In genomic region chr19:11819800-11820199, GRCm38 (mm10) we compare ENCODE assay signal across 8 mouse cellular contexts. TPM values are rescaled to one million over a fixed set of nuclear protein-coding genes. Genes with fewer than 3 reads are reported as not detected.
A peak's percentile ranks its signal among the peaks of the same experiment; 100 is the strongest.
DNase-seq lines count a peak whose midpoint lies in the region; ATAC-seq and TF ChIP-seq lines count a peak whose summit lies in the region.

No protein-coding gene starts in this region.

- H3K9ac ChIP-seq in embryonic facial prominence, embryonic 12.5 days: no peak overlapping the region
- H3K9ac ChIP-seq in heart, embryonic 13.5 days: peak overlapping the region; percentile 88
- H3K9ac ChIP-seq in kidney, postnatal 0 days (ENCODE audit: low read depth, low read length): no peak overlapping the region
- no peak overlapping the region for H3K9ac ChIP-seq in liver, embryonic 15.5 days
- no peak overlapping the region for H3K9ac ChIP-seq in stomach, embryonic 15.5 days

- peak overlapping the region; percentile 64 for H3K4me3 ChIP-seq in embryonic facial prominence, embryonic 12.5 days
- H3K4me3 ChIP-seq in heart, embryonic 13.5 days: peak overlapping the region; percentile 78
- H3K4me3 ChIP-seq in kidney, postnatal 0 days (replicated peaks; ENCODE audit: low read depth, low read length): peak overlapping the region; percentile 85
- no peak overlapping the region for H3K4me3 ChIP-seq in liver, embryonic 15.5 days (replicated peaks)
- H3K4me3 ChIP-seq in stomach, embryonic 15.5 days (replicated peaks): peak overlapping the region; percentile 82

- no peak overlapping the region for H3K27ac ChIP-seq in embryonic facial prominence, embryonic 12.5 days
- no peak overlapping the region for H3K27ac ChIP-seq in heart, embryonic 13.5 days (replicated peaks)
- H3K27ac ChIP-seq in kidney, postnatal 0 days: no peak overlapping the region
- no peak overlapping the region for H3K27ac ChIP-seq in liver, embryonic 15.5 days (replicated peaks)
- H3K27ac ChIP-seq in stomach, embryonic 15.5 days: no peak overlapping the region

- no peaks in the 10 kb centered on the region for H3K9me3 ChIP-seq in embryonic facial prominence, embryonic 12.5 days
- H3K9me3 ChIP-seq in heart, embryonic 13.5 days: no peaks in the 10 kb centered on the region
- H3K9me3 ChIP-seq in kidney, postnatal 0 days (replicated peaks; ENCODE audit: low read length): no peaks in the 10 kb centered on the region
- H3K9me3 ChIP-seq in liver, embryonic 15.5 days (replicated peaks): no peaks in the 10 kb centered on the region
- H3K9me3 ChIP-seq in stomach, embryonic 15.5 days: no peaks in the 10 kb centered on the region

- under 1% methylated on average over 15 of the region's 15 CpGs for WGBS in embryonic facial prominence, embryonic 12.5 days
- WGBS in heart, embryonic 13.5 days: under 1% methylated on average over 15 of the region's 15 CpGs
- WGBS in kidney, postnatal 0 days: under 1% methylated on average over 15 of the region's 15 CpGs
- 3% methylated on average over 15 of the region's 15 CpGs for WGBS in liver, embryonic 15.5 days (ENCODE audit: insufficient replicate concordance)
- under 1% methylated on average over 15 of the region's 15 CpGs for WGBS in stomach, embryonic 15.5 days

- H3K4me1 ChIP-seq in embryonic facial prominence, embryonic 12.5 days: peaks cover 7% of the 10 kb centered on the region; the same call in 1 of the 2 replicates
- peaks cover 29% of the 10 kb centered on the region for H3K4me1 ChIP-seq in heart, embryonic 13.5 days
- no peaks in the 10 kb centered on the region for H3K4me1 ChIP-seq in kidney, postnatal 0 days (replicated peaks; ENCODE audit: insufficient read depth, low read length)
- H3K4me1 ChIP-seq in liver, embryonic 15.5 days (replicated peaks): peaks cover 16% of the 10 kb centered on the region
- peaks cover 9% of the 10 kb centered on the region; the same call in 1 of the 2 replicates for H3K4me1 ChIP-seq in stomach, embryonic 15.5 days

- peak; percentile 82 for TF ChIP-seq CTCF in kidney, postnatal 0 days (IDR thresholded peaks at IDR 0.05; ENCODE audit: low read depth)

- DNase-seq in frontal cortex, postnatal 14 days (ENCODE audit: low spot score in 2 of 2): peak; percentile 16 to 57
- peak; percentile 92 for DNase-seq in kidney, postnatal 0 days (ENCODE audit: low spot score)
- DNase-seq in neural tube, embryonic 10.5 days (ENCODE audit: extremely low spot score, low spot score): peak; percentile 88

- peaks cover 47% of the 10 kb centered on the region for H3K27me3 ChIP-seq in embryonic facial prominence, embryonic 12.5 days
- peaks cover 13% of the 10 kb centered on the region for H3K27me3 ChIP-seq in heart, embryonic 13.5 days (replicated peaks)
- no peaks in the 10 kb centered on the region for H3K27me3 ChIP-seq in kidney, postnatal 0 days (ENCODE audit: insufficient read depth, low read length)
- peaks cover 57% of the 10 kb centered on the region for H3K27me3 ChIP-seq in liver, embryonic 15.5 days
- no peaks in the 10 kb centered on the region for H3K27me3 ChIP-seq in stomach, embryonic 15.5 days (replicated peaks)

- ATAC-seq in frontal cortex, adult (ENCODE audit: low TSS enrichment): no peak; the same call in 1 of the 2 replicates
- ATAC-seq in embryonic facial prominence, embryonic 12.5 days (ENCODE audit: insufficient number of reproducible peaks, insufficient read depth, low FRiP score, low TSS enrichment): peak; percentile 76; the same call in 1 of the 2 replicates
- no peak for ATAC-seq in heart, embryonic 13.5 days (ENCODE audit: extremely low read depth, insufficient number of reproducible peaks, low FRiP score, low TSS enrichment)
- peak; percentile 57 for ATAC-seq in kidney, postnatal 0 days (replicated peaks; ENCODE audit: low FRiP score, low read depth)
- ATAC-seq in liver, embryonic 15.5 days (ENCODE audit: insufficient read depth): no peak
- peak; percentile 58 for ATAC-seq in stomach, embryonic 15.5 days (ENCODE audit: insufficient read depth, low FRiP score, low read depth)

- peak overlapping the region; percentile 88 for H3K4me2 ChIP-seq in embryonic facial prominence, embryonic 12.5 days (replicated peaks)
- peak overlapping the region; percentile 98 for H3K4me2 ChIP-seq in heart, embryonic 13.5 days
- peak overlapping the region; percentile 78 for H3K4me2 ChIP-seq in kidney, postnatal 0 days (ENCODE audit: low read length)
- peak overlapping the region; percentile 74 for H3K4me2 ChIP-seq in liver, embryonic 15.5 days
- H3K4me2 ChIP-seq in stomach, embryonic 15.5 days: peak overlapping the region; percentile 89

- H3K36me3 ChIP-seq in embryonic facial prominence, embryonic 12.5 days: no peaks in the 10 kb centered on the region
- no peaks in the 10 kb centered on the region for H3K36me3 ChIP-seq in heart, embryonic 13.5 days
- no peaks in the 10 kb centered on the region for H3K36me3 ChIP-seq in kidney, postnatal 0 days (ENCODE audit: insufficient read depth, low read length)
- no peaks in the 10 kb centered on the region for H3K36me3 ChIP-seq in liver, embryonic 15.5 days (replicated peaks)
- H3K36me3 ChIP-seq in stomach, embryonic 15.5 days: no peaks in the 10 kb centered on the region

RNA-seq across cellular contexts. Expression of gene Stx3, which starts 0.6 kb away (rescaled TPM):
- polyA plus RNA-seq in embryonic facial prominence, embryonic 12.5 days (2016; fragmentation: Nextera tagmentation; extraction: Ambion mirVana): 8.4 and 9.0 TPM in 2 replicates
- 4.6 and 5.2 TPM in 2 replicates for polyA plus RNA-seq in heart, embryonic 13.5 days (2015; fragmentation: Nextera tagmentation; extraction: Ambion mirVana)
- 42.5 and 46.1 TPM in 2 replicates for polyA plus RNA-seq in kidney, postnatal 0 days (2015; fragmentation: Nextera tagmentation; extraction: Ambion mirVana)
- polyA plus RNA-seq in liver, embryonic 15.5 days (2015; fragmentation: Nextera tagmentation; extraction: Ambion mirVana): 1.7 TPM in 2 replicates
- 20.6 and 24.9 TPM in 2 replicates for polyA plus RNA-seq in stomach, embryonic 15.5 days (2015; fragmentation: Nextera tagmentation; extraction: Ambion mirVana)

RNA-seq across cellular contexts. Expression of gene Olfr1417, which starts 19.2 kb away (rescaled TPM):
- not detected in 2 replicates for polyA plus RNA-seq in embryonic facial prominence, embryonic 12.5 days (2016; fragmentation: Nextera tagmentation; extraction: Ambion mirVana)
- polyA plus RNA-seq in heart, embryonic 13.5 days (2015; fragmentation: Nextera tagmentation; extraction: Ambion mirVana): not detected in 2 replicates
- 0.14 TPM in 1 of 2 replicates, not detected in the other for polyA plus RNA-seq in kidney, postnatal 0 days (2015; fragmentation: Nextera tagmentation; extraction: Ambion mirVana)
- not detected in 2 replicates for polyA plus RNA-seq in liver, embryonic 15.5 days (2015; fragmentation: Nextera tagmentation; extraction: Ambion mirVana)
- 0.14 TPM in 1 of 2 replicates, not detected in the other for polyA plus RNA-seq in stomach, embryonic 15.5 days (2015; fragmentation: Nextera tagmentation; extraction: Ambion mirVana)

RNA-seq across cellular contexts. Expression of gene Olfr1418, which starts 41.1 kb away (rescaled TPM):
- polyA plus RNA-seq in embryonic facial prominence, embryonic 12.5 days (2016; fragmentation: Nextera tagmentation; extraction: Ambion mirVana): not detected in 2 replicates
- not detected in 2 replicates for polyA plus RNA-seq in heart, embryonic 13.5 days (2015; fragmentation: Nextera tagmentation; extraction: Ambion mirVana)
- polyA plus RNA-seq in kidney, postnatal 0 days (2015; fragmentation: Nextera tagmentation; extraction: Ambion mirVana): not detected in 2 replicates
- polyA plus RNA-seq in liver, embryonic 15.5 days (2015; fragmentation: Nextera tagmentation; extraction: Ambion mirVana): not detected in 2 replicates
- not detected in 2 replicates for polyA plus RNA-seq in stomach, embryonic 15.5 days (2015; fragmentation: Nextera tagmentation; extraction: Ambion mirVana)

RNA-seq across cellular contexts. Expression of gene Mrpl16, which starts 49.6 kb away (rescaled TPM):
- 45.6 and 48.1 TPM in 2 replicates for polyA plus RNA-seq in embryonic facial prominence, embryonic 12.5 days (2016; fragmentation: Nextera tagmentation; extraction: Ambion mirVana)
- polyA plus RNA-seq in heart, embryonic 13.5 days (2015; fragmentation: Nextera tagmentation; extraction: Ambion mirVana): 63.4 and 69.6 TPM in 2 replicates
- polyA plus RNA-seq in kidney, postnatal 0 days (2015; fragmentation: Nextera tagmentation; extraction: Ambion mirVana): 66.7 and 69.8 TPM in 2 replicates
- polyA plus RNA-seq in liver, embryonic 15.5 days (2015; fragmentation: Nextera tagmentation; extraction: Ambion mirVana): 28.0 and 33.6 TPM in 2 replicates
- 52.2 and 53.5 TPM in 2 replicates for polyA plus RNA-seq in stomach, embryonic 15.5 days (2015; fragmentation: Nextera tagmentation; extraction: Ambion mirVana)

RNA-seq across cellular contexts. Expression of gene Olfr1419, which starts 55.1 kb away (rescaled TPM):
- polyA plus RNA-seq in embryonic facial prominence, embryonic 12.5 days (2016; fragmentation: Nextera tagmentation; extraction: Ambion mirVana): not detected in 2 replicates
- not detected in 2 replicates for polyA plus RNA-seq in heart, embryonic 13.5 days (2015; fragmentation: Nextera tagmentation; extraction: Ambion mirVana)
- not detected in 2 replicates for polyA plus RNA-seq in kidney, postnatal 0 days (2015; fragmentation: Nextera tagmentation; extraction: Ambion mirVana)
- polyA plus RNA-seq in liver, embryonic 15.5 days (2015; fragmentation: Nextera tagmentation; extraction: Ambion mirVana): not detected in 2 replicates
- 0.04 TPM in 1 of 2 replicates, not detected in the other for polyA plus RNA-seq in stomach, embryonic 15.5 days (2015; fragmentation: Nextera tagmentation; extraction: Ambion mirVana)

Comparison
In these comparisons a context has a peak if more than half of its experiments do, and no peak if none do; other contexts are left out.
1. DNase-seq: peak in every context shown above with its lines; median percentile 92 in kidney, postnatal 0 days; 88 in neural tube, embryonic 10.5 days; 36 in frontal cortex, postnatal 14 days.
2. ATAC-seq: peak in embryonic facial prominence, embryonic 12.5 days (single experiment), kidney, postnatal 0 days (single experiment) and stomach, embryonic 15.5 days (single experiment); none in frontal cortex, adult (single experiment), heart, embryonic 13.5 days (single experiment) and liver, embryonic 15.5 days (single experiment).
3. Peak in every context shown above with its lines, with median percentiles within 50 percentile points of each other: H3K4me2 ChIP-seq.